ENCODE assay signal across 22 mouse cellular contexts in genomic region chr4:13150639-13151038, GRCm38 (mm10).
A peak's percentile ranks its signal among the peaks of the same experiment; 100 is the strongest.
DNase-seq lines count a peak whose midpoint lies in the region; ATAC-seq lines count a peak whose summit lies in the region.
"Had no signal": no experiment of that assay in that cellular context is flagged by ENCODE, and none has a peak within 500 bp of the region (broad histone marks: within the 10 kb centered on the region; RNA-seq: fewer than 3 reads in every experiment).

No protein-coding gene starts in this region.

- no peak for DNase-seq in cerebellum, postnatal 4 days (ENCODE audit: low spot score in 2 of 2)
- DNase-seq in adrenal gland, postnatal 14 days, result no peak
- DNase-seq in lung, postnatal 4 days, result no peak
- DNase-seq: adrenal gland, adult 2 months; adrenal gland, adult 8-10 months; adrenal gland, postnatal 10 days; adrenal gland, postnatal 25 days; adrenal gland, postnatal 36 days; B cell, adult 2 months; cerebellum, adult 11 months; cerebellum, adult 11-12 months; cerebellum, adult 18-20 months had no signal

- no peak overlapping the region for H3K4me2 ChIP-seq in midbrain, embryonic 16.5 days (ENCODE audit: low read length)

- H3K27me3 ChIP-seq in midbrain, embryonic 16.5 days (ENCODE audit: control insufficient read depth, insufficient read depth, low read depth, low read length), result no peaks in the 10 kb centered on the region
- H3K27me3 ChIP-seq: CH12.LX, Patski had no signal

- ATAC-seq in common myeloid progenitor, adult 5-6 weeks (replicated peaks; ENCODE audit: low read depth, poor library complexity, severe bottlenecking), result peak; percentile 61
- peak; percentile 74 for ATAC-seq in granulocyte monocyte progenitor cell, adult 5-6 weeks (replicated peaks; ENCODE audit: poor library complexity, severe bottlenecking)
- ATAC-seq in megakaryocyte, adult 5-6 weeks (ENCODE audit: poor library complexity, severe bottlenecking), result peak; percentile 51
- peak; percentile 70 for ATAC-seq in megakaryocyte progenitor cell, adult 5-6 weeks (replicated peaks; ENCODE audit: poor library complexity)
- ATAC-seq in midbrain, embryonic 16.5 days, result no peak
- ATAC-seq: activated CD4-positive, CD25-positive, alpha-beta regulatory T cell, adult 4 months; CD4-positive, CD25-positive, alpha-beta regulatory T cell, adult 4 months; Patski had no signal

- no peaks in the 10 kb centered on the region for H3K9me3 ChIP-seq in midbrain, embryonic 16.5 days (replicated peaks; ENCODE audit: control insufficient read depth, low read length, poor library complexity, severe bottlenecking)
- H3K9me3 ChIP-seq: G1E had no signal

- no peak overlapping the region for H3K27ac ChIP-seq in midbrain, embryonic 16.5 days (ENCODE audit: low read length)

- no peak overlapping the region for H3K4me3 ChIP-seq in midbrain, embryonic 16.5 days (ENCODE audit: low read depth, low read length)

- H3K36me3 ChIP-seq in midbrain, embryonic 16.5 days (ENCODE audit: control insufficient read depth, insufficient read depth, low read length), result no peaks in the 10 kb centered on the region
- H3K36me3 ChIP-seq: G1E had no signal

- WGBS in midbrain, embryonic 16.5 days, result 83% methylated on average over 6 of the region's 6 CpGs

- no peaks in the 10 kb centered on the region for H3K4me1 ChIP-seq in midbrain, embryonic 16.5 days (ENCODE audit: control insufficient read depth, insufficient read depth, low read length)

- H3K9ac ChIP-seq in midbrain, embryonic 16.5 days (ENCODE audit: low read depth, low read length), result no peak overlapping the region
